Mouse (Mus musculus) B cell, adult 2 months (primary cell): ENCODE results near the gene Vps4b.

Experiments used
- DNase-seq, 2 experiments: peaks; one replicate each; pipeline ENCODE4 v3.0.0; 2022

The Vps4b gene

GRCm38 (mm10) chr1:106796542-106796924 is at the start of gene Vps4b:
Gene Vps4b, minus strand, starts transcription at chr1:106796728.
- peak; percentile 95 to 96 for DNase-seq

- DNase-seq = no peak
Measured at GRCm38 (mm10) chr1:106828784-106829183, 32.3 kb upstream of the Vps4b start.

- no peak for DNase-seq
Measured at GRCm38 (mm10) chr1:106822297-106822696, 25.8 kb upstream of the Vps4b start.

GRCm38 (mm10) chr1:106818323-106818722 is 21.8 kb upstream of the Vps4b start:
- DNase-seq = peak in 1 of 2 experiments; percentile 25

- no peak for DNase-seq
Measured at GRCm38 (mm10) chr1:106816766-106817165, 20.2 kb upstream of the Vps4b start.

GRCm38 (mm10) chr1:106815265-106815664 is 18.7 kb upstream of the Vps4b start:
- DNase-seq = peak in 1 of 2 experiments; percentile 14

- no peak for DNase-seq
Measured at GRCm38 (mm10) chr1:106814864-106815263, 18.3 kb upstream of the Vps4b start.

GRCm38 (mm10) chr1:106799931-106800330 is 3.4 kb upstream of the Vps4b start:
- DNase-seq = no peak

- DNase-seq = no peak
Measured at GRCm38 (mm10) chr1:106799406-106799805, 2.9 kb upstream of the Vps4b start.

GRCm38 (mm10) chr1:106796987-106797779 is 655 bp upstream of the Vps4b start:
- peak; percentile 10 to 15 for DNase-seq

- peak in 1 of 2 experiments; percentile 10 for DNase-seq
Measured at GRCm38 (mm10) chr1:106795634-106796541, 640 bp downstream of the Vps4b start.

- DNase-seq = no peak
Measured at GRCm38 (mm10) chr1:106774896-106775295, 21.6 kb downstream of the Vps4b start.

GRCm38 (mm10) chr1:106774092-106774491 is 22.4 kb downstream of the Vps4b start:
- DNase-seq = no peak

- DNase-seq = no peak
Measured at GRCm38 (mm10) chr1:106768773-106769172, 27.8 kb downstream of the Vps4b start.

- no peak for DNase-seq
Measured at GRCm38 (mm10) chr1:106765771-106766170, 30.8 kb downstream of the Vps4b start.

- no peak for DNase-seq
Measured at GRCm38 (mm10) chr1:106764846-106765245, 31.7 kb downstream of the Vps4b start.

- DNase-seq = no peak
Measured at GRCm38 (mm10) chr1:106764281-106764680, 32.2 kb downstream of the Vps4b start.

- DNase-seq = no peak
Measured at GRCm38 (mm10) chr1:106760750-106761149, 35.8 kb downstream of the Vps4b start.

GRCm38 (mm10) chr1:106759572-106760435 is 36.7 kb downstream of the Vps4b start, which contains the start of gene Kdsr:
Gene Kdsr, minus strand, starts transcription at chr1:106759727.
- peak; percentile 97 to 98 for DNase-seq

- peak; percentile 61 to 63 for DNase-seq
Measured at GRCm38 (mm10) chr1:106758734-106759571, 37.6 kb downstream of the Vps4b start.

- DNase-seq = no peak
Measured at GRCm38 (mm10) chr1:106756633-106757032, 39.9 kb downstream of the Vps4b start.

- DNase-seq = no peak
Measured at GRCm38 (mm10) chr1:106752013-106752412, 44.5 kb downstream of the Vps4b start.
